Mouse (Mus musculus): ENCODE data around the gene Cyp1a1.
"Not testable (repeated sequence)": the region's sequence is repeated elsewhere in the genome, so short reads cannot be mapped to it uniquely, and the experiment has no call there.

Cyp1a1 gene

DNA sequence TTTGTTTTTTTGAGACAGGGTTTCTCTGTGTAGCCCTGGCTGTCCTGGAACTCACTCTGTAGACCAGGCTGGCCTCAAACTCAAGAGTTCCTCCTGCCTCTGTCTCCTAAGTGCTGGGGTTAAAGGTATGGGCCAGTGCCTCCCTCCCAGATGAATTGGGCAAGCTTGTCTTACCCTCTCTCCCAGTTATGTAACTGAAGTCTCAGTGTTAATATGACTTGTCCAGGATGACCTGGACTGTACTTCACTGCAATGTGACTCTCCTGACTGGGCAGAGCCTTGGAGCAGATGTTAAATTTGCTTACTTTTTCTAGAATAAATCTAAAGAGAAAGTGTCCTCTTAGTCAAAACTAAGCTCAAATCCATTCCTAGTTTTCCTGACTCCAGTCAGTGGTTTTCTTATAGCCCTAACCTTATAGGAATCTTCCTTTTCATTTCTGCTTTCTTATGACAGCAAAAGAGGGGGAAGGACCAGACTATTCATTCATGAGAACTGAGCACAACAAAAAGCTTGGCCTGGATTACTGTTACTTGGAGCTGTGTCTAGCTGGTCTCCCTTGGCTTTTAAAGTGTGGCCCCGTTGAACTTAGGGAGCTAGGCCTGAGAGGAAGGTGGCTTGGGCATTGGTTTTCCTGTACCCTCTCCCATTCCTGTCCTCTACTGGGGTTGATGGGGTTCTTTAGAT lies 10.9 kb downstream of the Cyp1a1 start:
- no peak for DNase-seq (ENCODE audit: low read depth, low spot score)

DNA sequence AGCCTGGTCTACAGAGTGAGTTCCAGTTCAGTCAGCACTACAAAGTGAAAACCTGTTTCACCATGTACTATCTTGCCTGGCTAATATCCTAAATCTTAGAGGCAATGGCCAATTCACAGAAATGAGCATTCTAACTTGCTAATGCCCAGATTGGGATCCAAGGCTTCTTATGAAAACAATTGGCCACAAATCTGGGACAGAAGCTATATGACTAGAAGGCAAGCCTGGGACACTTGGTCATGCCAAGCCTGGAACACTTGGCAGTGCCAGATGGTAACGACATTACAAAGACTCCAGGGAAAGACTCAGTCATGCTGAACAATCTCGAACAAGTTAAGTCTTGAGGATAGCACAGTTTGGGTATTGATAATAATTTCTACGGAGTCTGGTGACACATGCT lies 18.8 kb downstream of the Cyp1a1 start:
- no peak for DNase-seq (ENCODE audit: low read depth, low spot score)

DNA sequence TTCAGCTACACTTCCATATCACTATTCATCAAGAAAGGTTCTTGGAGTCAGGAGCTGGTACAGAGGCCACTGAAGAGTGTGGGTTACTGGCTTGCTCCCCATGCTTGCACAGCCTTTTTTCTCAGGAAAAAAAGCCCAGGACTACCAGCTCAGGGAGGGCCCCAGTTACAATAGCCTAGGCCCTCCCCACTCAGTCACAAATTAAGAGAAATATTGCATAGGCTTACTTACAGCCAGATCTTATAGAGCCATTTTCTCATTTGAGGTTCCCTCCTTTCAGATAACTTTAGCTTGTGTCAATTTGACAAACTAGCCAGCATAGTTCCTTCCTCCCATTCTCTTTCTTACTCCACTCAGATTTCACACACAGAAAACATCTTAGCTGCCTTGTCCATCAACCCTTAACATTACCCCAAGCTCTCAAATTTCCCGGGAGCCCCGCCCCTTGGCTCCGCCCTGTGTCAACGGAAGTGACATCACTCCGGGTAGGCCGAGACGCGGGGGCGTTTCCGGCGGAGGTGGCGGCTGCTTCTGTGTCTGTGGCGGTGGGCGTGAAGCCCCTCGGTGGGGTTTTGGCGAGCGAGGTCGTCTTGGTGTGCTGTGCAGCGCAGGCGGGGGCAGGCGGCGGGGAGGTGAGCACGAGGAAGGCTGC lies 20.5 kb downstream of the Cyp1a1 start, which contains the start of gene Edc3:
Gene Edc3, plus strand, starts transcription at position 473 of the 652 bp plus-strand sequence.
- DNase-seq (ENCODE audit: low read depth, low spot score), result peak; percentile 67

DNA sequence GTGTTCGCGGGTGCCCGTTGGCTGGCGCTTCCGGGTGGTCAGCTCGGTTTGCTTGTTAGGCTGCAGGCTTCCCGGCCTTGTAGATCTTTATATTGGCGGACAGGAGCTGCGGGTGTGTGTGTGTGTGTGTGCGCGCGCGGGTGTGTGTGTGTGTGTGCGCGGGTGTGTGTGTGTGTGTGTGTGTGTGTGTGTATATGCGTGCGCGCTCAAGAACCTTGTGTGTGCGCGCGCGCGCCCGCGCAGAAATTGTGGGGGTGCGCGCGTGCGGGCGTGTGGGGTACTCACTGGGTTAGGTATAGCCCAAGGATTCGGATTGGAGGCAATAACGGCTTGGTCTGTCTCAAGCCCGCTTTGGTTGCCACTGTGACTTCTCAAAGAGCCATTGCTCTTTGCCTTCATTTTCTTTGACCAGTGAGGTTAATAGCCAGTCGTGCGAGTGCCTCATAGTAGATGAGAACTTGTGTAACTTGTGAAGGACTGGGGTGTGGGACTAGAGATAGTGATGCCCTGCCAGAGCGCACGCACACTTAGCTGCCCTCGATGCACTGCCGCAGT lies 21.1 kb downstream of the Cyp1a1 start:
- no peak for DNase-seq (ENCODE audit: low read depth, low spot score)

DNA sequence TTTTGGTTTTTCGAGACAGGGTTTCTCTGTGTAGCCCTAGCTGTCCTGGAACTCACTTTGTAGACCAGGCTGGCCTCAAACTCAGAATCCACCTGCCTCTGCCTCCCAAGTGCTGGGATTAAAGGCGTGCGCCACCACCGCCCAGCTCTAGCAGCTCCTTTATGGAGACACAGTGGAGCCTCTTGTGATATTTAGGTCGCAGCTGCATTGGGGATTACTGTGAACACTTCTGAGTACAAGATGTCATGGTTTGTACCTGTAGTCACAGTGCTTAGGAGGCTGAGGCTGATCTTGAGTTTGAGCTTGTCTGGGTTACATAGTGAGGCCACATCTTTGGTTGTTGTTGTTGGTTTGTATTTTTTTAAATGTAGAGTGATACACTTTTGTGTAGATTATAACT lies 22.5 kb downstream of the Cyp1a1 start:
- not testable (repeated sequence) for DNase-seq (ENCODE audit: low read depth, low spot score)

DNA sequence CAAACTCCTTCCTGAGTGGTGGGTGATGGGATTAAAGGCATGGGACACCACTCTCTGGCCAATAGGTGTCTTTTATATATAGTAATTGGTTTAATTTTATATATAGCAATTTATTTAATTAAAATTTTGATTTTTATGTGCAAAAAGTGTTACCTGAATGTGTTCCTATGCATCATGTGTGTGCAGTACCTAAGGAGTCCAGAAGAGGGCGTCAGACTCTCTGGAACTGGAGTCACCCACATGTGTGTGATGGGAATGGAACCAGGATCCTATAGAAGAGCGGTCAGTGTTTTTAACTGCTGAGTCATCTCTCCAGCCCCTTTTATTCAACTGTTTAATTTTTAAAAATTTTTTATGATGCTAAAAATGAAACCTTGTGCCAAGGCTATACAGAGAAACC lies 24.5 kb downstream of the Cyp1a1 start:
- no peak for DNase-seq (ENCODE audit: low read depth, low spot score)

DNA sequence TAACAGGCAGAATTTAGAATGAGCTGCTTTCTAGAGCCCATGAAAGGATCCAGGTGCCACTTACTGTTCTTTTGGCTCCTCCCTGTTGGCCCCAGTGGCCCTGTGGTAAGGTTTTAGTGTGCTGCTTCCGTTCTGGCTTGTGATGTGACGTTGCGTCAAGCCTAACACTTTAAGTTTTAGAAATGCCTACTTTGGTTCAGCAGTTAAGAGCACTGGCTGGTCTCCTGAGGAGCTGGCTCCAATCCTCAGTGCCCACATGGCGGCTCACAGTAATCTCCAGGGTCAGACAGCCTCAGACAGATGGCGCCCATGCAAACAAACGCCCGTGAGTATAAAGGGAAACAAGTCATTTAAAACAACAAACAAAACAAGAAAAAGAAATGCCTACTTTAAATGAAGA lies 30.7 kb downstream of the Cyp1a1 start:
- no peak for DNase-seq (ENCODE audit: low read depth, low spot score)

DNA sequence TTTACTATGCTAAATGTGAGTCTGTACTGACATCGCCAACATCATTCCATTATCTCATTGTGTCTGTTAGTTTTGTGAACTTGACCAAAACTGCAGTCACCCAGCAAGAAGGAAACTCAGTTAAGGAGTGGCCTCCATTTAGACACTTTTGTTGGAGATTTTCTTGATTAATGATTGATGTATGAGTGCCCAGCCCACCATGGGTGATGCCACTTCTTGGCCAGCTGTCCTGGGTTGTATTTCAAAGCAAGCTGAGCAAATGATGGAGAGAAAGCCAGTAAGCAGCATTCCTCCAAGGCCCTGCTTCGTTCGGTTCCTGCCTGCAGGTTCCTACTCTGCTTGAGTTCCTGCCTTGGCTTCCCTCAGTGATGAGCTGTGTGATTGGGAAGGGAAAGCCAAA lies 33.0 kb downstream of the Cyp1a1 start:
- no peak for DNase-seq (ENCODE audit: low read depth, low spot score)

DNA sequence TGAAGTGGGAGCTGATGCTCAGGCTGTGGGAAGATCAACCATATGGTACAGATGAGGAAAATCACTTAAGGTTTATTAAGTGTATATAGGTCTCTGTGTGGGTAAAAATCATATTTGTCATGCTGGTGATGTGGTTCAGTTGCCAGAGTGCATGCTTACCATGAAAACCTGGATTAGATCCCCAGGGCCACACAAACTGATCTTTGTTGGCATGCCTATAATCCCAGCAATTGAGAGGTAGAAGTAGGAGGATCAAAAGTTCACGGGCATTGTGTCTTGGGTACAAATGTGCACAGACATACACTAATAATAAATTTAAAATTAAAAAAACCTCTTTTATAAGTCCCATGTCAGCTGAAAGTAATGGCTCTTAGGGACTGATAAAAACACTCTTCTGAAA lies 34.6 kb downstream of the Cyp1a1 start:
- DNase-seq (ENCODE audit: low read depth, low spot score), result no peak

DNA sequence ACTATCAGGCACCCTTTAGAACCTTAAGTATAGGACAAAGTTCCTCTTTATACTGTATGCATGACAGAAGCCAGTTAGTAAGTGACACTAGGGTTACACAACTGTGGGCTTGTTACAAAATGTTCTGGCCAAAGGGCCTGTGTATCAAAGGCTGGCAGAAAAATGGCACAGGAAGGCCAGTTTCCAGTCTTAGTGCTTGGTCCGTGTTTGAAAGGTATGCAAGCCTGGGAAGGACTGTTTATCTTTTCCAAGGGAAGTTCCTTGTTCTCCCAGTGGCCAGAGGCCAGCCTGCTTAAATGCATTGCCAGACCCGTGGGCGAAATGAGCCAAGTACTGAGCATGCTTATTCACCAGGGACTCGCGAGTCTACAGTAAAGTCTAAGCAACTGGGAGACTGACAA lies 35.6 kb downstream of the Cyp1a1 start:
- DNase-seq (ENCODE audit: low read depth, low spot score), result no peak

DNA sequence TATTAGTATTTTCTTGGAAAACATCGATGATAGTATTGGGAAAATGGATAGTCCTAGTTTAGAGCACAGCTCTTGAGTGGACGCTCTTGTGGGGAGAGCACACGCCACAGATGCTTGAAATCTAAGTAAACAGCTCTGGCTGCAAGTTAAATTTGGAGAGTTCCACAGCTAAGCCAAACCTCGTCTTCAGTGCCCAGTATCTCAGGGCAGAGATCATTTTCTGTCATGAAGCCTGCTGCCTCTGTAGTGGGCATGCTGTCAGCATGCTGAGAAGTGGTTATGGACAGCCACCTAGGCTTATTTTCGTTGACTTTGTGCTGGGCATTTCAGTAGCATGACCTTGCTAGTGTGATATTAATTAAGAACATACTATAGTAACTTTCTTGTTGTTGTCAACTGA lies 36.1 kb downstream of the Cyp1a1 start:
- DNase-seq (ENCODE audit: low read depth, low spot score), result no peak

DNA sequence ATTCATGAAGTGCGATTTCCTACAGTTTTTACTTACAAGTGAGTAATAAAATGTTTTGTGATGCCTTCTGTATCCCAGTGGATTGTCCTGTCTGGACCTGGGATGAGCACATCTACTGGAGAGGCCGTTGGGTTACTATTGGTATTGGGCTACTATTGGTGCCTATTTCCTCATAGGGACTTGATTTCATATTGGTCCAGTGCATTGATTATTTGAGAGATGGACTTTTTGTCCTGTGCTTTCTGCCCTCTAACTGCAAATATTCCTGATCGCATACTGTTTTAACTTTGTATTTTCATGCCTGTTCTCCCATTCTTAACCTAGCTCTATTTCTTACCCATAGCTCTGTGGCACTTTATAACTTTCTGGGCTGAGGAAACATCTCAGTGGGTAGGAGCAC lies 37.0 kb downstream of the Cyp1a1 start:
- no peak for DNase-seq (ENCODE audit: low read depth, low spot score)

DNA sequence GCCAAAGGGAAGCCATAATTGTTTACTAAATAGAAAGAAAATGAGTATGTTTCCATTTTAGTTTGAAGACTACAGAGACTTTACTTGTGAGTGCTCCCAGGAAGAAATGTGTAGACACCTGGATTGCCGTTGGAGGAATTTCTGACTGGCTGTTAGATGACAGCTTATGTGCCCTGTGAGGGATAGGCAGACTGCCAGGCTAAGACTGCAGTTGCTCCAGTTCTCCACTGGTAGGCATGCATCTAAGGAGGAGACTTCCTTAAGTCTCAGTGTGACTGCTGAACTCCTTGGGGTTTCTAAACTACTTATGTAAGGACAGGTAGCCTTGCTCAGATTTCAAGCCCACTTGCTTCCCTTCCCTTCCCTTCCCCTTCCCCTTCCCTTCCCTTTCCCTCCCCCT lies 40.6 kb downstream of the Cyp1a1 start:
- no peak for DNase-seq (ENCODE audit: low read depth, low spot score)

DNA sequence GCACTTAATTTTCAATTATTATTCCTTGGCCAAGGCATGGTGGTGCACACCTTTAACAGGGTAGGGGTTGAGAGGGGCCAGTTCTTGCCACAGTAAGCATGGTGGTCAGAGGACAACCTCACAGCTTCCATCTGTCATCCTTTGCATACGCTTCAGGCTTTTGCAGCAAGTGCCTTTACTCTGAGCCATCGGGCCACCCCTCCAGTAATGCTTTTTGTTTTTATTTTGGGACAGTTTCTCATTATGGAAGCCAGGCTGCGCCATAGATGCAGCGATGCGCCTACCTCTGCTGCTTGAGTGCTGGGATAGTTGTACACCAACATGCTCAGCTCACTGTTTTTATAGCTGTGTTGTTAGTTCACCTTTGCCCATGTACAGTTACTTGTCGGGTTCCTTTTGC lies 45.9 kb downstream of the Cyp1a1 start:
- no peak for DNase-seq (ENCODE audit: low read depth, low spot score)

DNA sequence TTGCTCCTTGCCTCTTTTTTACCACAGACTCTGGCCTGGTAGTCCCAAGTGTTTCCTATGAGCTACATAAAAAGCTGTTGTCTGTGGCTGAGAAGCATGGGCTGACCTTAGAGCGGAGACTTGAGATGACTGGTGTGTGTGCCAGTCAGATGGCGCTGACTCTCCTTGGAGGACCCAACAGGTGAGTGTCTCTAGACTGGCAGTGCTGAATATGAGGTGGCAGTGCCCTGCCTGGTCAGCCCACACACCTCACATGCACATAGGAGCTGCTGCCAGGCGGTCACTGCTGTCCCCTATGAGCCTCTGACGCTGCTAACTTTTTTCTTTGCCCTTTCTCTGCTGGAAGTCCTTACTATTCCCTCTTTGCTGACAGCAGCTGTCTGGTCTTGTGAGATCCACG lies 52.1 kb downstream of the Cyp1a1 start:
- DNase-seq (ENCODE audit: low read depth, low spot score), result no peak

DNA sequence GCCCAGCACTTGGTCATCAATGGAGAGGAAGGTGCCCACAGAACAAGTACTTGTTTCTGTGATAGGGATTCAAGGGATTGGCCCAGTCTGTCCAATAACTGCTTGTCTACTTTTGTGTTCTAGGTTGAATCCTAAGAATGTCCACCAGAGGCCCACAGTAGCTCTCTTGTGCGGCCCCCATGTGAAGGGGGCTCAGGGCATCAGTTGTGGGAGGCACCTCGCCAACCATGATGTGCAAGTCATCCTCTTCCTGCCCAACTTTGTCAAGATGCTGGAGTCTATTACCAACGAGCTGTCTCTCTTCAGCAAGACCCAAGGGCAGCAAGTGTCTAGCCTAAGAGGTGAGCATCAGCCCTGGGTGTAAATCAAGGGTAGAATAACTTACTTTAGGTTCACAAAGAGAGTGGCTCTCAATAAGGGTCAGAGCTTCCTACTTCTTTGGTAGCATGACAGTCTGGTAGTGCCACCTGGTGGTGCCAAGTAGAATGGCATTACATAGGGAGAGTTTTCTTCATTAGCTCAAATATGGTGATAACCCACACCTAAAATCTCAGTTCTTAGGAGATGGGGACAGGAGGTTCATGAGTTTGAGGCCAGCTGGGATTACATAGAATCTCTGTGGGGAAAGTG lies 56.8 kb downstream of the Cyp1a1 start:
- DNase-seq (ENCODE audit: low read depth, low spot score), result peak; percentile 44

DNA sequence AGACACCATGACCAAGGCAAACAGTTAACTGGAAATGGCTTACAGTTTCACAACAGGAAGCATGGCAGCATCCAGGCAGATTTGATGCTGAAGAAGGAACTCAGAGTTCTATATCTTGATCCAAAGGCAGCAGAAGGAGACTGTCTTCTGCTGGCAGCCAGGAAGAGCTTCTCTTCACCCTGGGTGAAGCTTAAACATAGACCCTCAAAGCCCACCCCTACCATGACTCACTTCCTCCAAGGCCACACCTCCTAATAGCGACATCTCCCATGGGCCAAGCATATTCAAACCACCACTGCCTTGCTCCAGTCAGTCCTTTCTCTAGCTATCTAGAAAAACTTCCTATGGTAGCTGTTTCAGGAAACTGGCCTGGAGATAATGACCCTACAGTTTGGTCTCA lies 59.3 kb downstream of the Cyp1a1 start:
- DNase-seq (ENCODE audit: low read depth, low spot score), result no peak

DNA sequence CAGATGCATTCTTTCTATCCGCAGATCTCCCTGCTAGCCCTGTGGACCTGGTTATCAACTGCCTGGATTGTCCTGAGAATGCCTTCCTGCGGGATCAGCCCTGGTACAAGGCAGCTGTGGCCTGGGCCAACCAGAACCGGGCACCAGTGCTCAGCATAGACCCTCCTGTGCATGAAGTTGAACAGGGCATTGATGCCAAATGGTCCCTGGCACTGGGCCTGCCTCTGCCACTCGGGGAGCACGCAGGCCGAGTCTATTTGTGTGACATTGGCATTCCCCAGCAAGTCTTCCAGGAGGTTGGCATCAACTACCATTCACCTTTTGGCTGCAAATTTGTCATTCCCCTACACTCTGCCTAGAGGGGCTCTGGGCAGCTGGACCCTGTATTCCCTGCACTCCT lies 60.4 kb downstream of the Cyp1a1 start:
- no peak for DNase-seq (ENCODE audit: low read depth, low spot score)

DNA sequence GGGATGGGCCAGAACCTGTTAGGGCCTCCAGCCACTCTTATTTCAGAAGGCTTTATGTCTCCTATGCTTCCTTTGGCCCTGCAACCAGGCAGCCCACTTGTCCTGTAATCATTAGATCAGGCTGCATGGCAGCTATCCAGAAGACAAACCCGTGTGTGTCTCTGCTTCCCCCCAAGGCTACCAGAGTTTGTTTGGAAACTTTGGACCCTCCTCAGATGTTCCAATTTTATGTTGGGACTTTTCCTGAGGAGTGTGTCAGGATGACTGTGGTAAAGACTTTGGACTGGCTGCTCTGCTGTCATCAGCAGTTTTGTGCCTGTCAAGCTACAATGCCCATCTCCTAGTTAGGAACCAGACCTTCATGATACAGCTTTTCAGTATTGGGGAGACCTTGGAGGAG lies 61.1 kb downstream of the Cyp1a1 start:
- DNase-seq (ENCODE audit: low read depth, low spot score), result no peak

DNA sequence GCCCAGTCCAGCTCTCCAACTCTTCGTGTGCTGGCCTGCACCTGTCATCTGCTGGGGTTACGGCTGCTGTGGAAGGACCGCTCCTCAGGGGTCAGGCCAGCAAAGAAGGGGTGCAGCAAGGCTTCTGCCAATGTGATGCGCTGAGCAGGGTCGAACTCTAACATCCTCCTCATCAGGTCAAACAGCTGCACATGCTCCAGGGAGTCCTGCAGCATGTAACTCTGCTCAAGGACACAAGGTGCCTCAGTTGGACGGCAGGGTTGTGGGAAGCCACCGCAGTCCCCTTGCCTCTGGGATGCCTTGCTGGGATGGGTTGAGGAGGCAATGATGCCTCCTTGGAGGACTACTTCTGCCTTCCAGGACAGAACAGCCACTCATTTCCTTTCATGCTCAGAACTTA lies 63.2 kb downstream of the Cyp1a1 start:
- DNase-seq (ENCODE audit: low read depth, low spot score), result no peak

Measured in retina, adult 2 months (tissue).